Mouse (Mus musculus) testis, adult 2 months (tissue): Measurements from ENCODE around the gene Kcnj3. TPM values are rescaled to one million over a fixed set of nuclear protein-coding genes. Genes with fewer than 3 reads are reported as not detected.
"Not testable (repeated sequence)": the region's sequence is repeated elsewhere in the genome, so short reads cannot be mapped to it uniquely, and the experiment has no call there.

Experiments
- H3K27ac ChIP-seq: fragments of 200-500 bp; 2 replicates; pipeline ENCODE4 v1.5.1; 2012; ENCODE audit warnings: low read depth, low read length; ENCODE audit not compliant: control insufficient read depth, insufficient read depth
- H3K27me3 ChIP-seq: fragments of 200-500 bp; 2 replicates; pipeline ENCODE4 v1.6.1; 2012; ENCODE audit warnings: mild to moderate bottlenecking, low read length, moderate library complexity; ENCODE audit not compliant: control insufficient read depth, insufficient read depth
- H3K36me3 ChIP-seq: fragments of 200-500 bp; 2 replicates; pipeline ENCODE4 v1.6.1; 2012; ENCODE audit warnings: mild to moderate bottlenecking, low read length; ENCODE audit not compliant: control insufficient read depth, insufficient read depth
- H3K4me1 ChIP-seq: fragments of 200-500 bp; 2 replicates; pipeline ENCODE4 v1.6.1; 2012; ENCODE audit warnings: low read length; ENCODE audit not compliant: control insufficient read depth, insufficient read depth
- H3K4me3 ChIP-seq: fragments of 200-500 bp; 2 replicates; pipeline ENCODE4 v1.5.1; 2012; ENCODE audit warnings: low read depth, mild to moderate bottlenecking, low read length, moderate library complexity, mixed read lengths; ENCODE audit not compliant: control insufficient read depth
- CTCF ChIP-seq: fragments of 200-500 bp; IDR thresholded peaks from 2 replicates; pipeline ENCODE4 v1.5.1; 2012; ENCODE audit warnings: low read depth, mild to moderate bottlenecking, inconsistent platforms, low read length, moderate library complexity; ENCODE audit not compliant: control insufficient read depth, insufficient read depth, insufficient replicate concordance
- POLR2A ChIP-seq: fragments of 200-500 bp; IDR thresholded peaks from 2 replicates; pipeline ENCODE4 v1.6.1; 2012; ENCODE audit warnings: low read depth, mild to moderate bottlenecking, inconsistent platforms, low read length, moderate library complexity; ENCODE audit not compliant: control insufficient read depth
- polyA plus RNA-seq: library from polyadenylated mRNA; depleted of rRNA; stranded (reverse); fragments of >200 nt; gene quantifications from 2 replicates; pipeline ENCODE4 v1.2.3, GENCODE M21; 2012

Gene Kcnj3
- polyA plus RNA-seq, 1 experiment: not detected

GRCm38 (mm10) chr2:55470006-55470405 is 34.2 kb downstream of the Kcnj3 start:
- no peak overlapping the region for H3K27ac ChIP-seq
- TF ChIP-seq CTCF: no peak
- no peak for TF ChIP-seq POLR2A
- H3K36me3 ChIP-seq: no peaks in the 10 kb centered on the region
- no peak overlapping the region for H3K4me3 ChIP-seq
- H3K27me3 ChIP-seq: no peaks in the 10 kb centered on the region
- no peaks in the 10 kb centered on the region for H3K4me1 ChIP-seq

- Histone ChIP-seq H3K36me3 (no peaks in the 10 kb centered on the region), H3K4me3 (no peak overlapping the region), H3K27me3 (no peaks in the 10 kb centered on the region), H3K27ac (no peak overlapping the region), H3K4me1 (no peaks in the 10 kb centered on the region)
- TF ChIP-seq CTCF (no peak), POLR2A (no peak)
Measured at GRCm38 (mm10) chr2:55479511-55479910, 43.7 kb downstream of the Kcnj3 start.

- Histone ChIP-seq H3K27ac (no peak overlapping the region), H3K27me3 (no peaks in the 10 kb centered on the region), H3K4me1 (no peaks in the 10 kb centered on the region), H3K36me3 (no peaks in the 10 kb centered on the region), H3K4me3 (no peak overlapping the region)
- TF ChIP-seq CTCF (no peak), POLR2A (no peak)
Measured at GRCm38 (mm10) chr2:55479933-55480601, 44.3 kb downstream of the Kcnj3 start.

- TF ChIP-seq POLR2A: no peak
- TF ChIP-seq CTCF: no peak
- no peaks in the 10 kb centered on the region for H3K27me3 ChIP-seq
- no peaks in the 10 kb centered on the region for H3K36me3 ChIP-seq
- no peaks in the 10 kb centered on the region for H3K4me1 ChIP-seq
- H3K4me3 ChIP-seq: no peak overlapping the region
- H3K27ac ChIP-seq: no peak overlapping the region
Measured at GRCm38 (mm10) chr2:55480602-55480965, 44.8 kb downstream of the Kcnj3 start.

- H3K27ac ChIP-seq, H3K4me1 ChIP-seq, H3K4me3 ChIP-seq, H3K36me3 ChIP-seq, H3K27me3 ChIP-seq: not testable (repeated sequence)
Measured at GRCm38 (mm10) chr2:55485500-55486129, 49.8 kb downstream of the Kcnj3 start.

- no peak overlapping the region for H3K4me3 ChIP-seq
- H3K27me3 ChIP-seq: no peaks in the 10 kb centered on the region
- H3K36me3 ChIP-seq: no peaks in the 10 kb centered on the region
- no peak overlapping the region for H3K27ac ChIP-seq
- H3K4me1 ChIP-seq: no peaks in the 10 kb centered on the region
- TF ChIP-seq POLR2A (no peak), CTCF (no peak)
Measured at GRCm38 (mm10) chr2:55503390-55504176, 67.8 kb downstream of the Kcnj3 start.

GRCm38 (mm10) chr2:55505712-55506111 is 69.9 kb downstream of the Kcnj3 start:
- Histone ChIP-seq H3K36me3 (no peaks in the 10 kb centered on the region), H3K4me1 (no peaks in the 10 kb centered on the region), H3K27me3 (no peaks in the 10 kb centered on the region), H3K4me3 (no peak overlapping the region), H3K27ac (no peak overlapping the region)
- no peak for TF ChIP-seq POLR2A

- no peaks in the 10 kb centered on the region for H3K27me3 ChIP-seq
- TF ChIP-seq POLR2A: no peak
- no peak for TF ChIP-seq CTCF
- H3K4me1 ChIP-seq: no peaks in the 10 kb centered on the region
- no peak overlapping the region for H3K27ac ChIP-seq
- H3K4me3 ChIP-seq: no peak overlapping the region
- no peaks in the 10 kb centered on the region for H3K36me3 ChIP-seq
Measured at GRCm38 (mm10) chr2:55517297-55517696, 81.5 kb downstream of the Kcnj3 start.
